Mouse (Mus musculus): Measurements from ENCODE around the gene Anp32a.

Anp32a gene

GRCm38 (mm10) chr9:62345633-62346387 lies 4.7 kb downstream of the Anp32a start:
- no peak for DNase-seq (ENCODE audit: low read depth, low spot score)

DNA sequence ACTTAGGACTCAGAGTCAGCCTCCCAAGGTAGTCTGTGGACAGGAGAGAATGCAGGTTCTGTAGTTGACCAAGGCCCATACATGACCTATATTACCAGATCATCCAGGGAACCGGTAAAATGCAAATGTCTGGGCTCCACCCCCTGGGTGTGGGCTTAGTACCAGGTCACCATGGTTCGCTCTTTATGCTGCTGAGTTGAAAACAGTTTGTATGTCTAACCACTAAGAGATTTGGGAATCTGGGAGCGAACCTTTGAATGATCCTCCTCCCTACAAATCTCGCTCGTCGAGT lies 5.2 kb downstream of the Anp32a start:
- DNase-seq (ENCODE audit: low read depth, low spot score), result no peak

- DNase-seq (ENCODE audit: low read depth, low spot score), result no peak
Measured at GRCm38 (mm10) chr9:62347201-62347600, 6.1 kb downstream of the Anp32a start.

GRCm38 (mm10) chr9:62348050-62348449 lies 7.0 kb downstream of the Anp32a start:
- no peak for DNase-seq (ENCODE audit: low read depth, low spot score)

- no peak for DNase-seq (ENCODE audit: low read depth, low spot score)
Measured at GRCm38 (mm10) chr9:62348467-62348985, 7.4 kb downstream of the Anp32a start.

GRCm38 (mm10) chr9:62349250-62349649 lies 8.2 kb downstream of the Anp32a start:
- DNase-seq (ENCODE audit: low read depth, low spot score), result no peak

DNA sequence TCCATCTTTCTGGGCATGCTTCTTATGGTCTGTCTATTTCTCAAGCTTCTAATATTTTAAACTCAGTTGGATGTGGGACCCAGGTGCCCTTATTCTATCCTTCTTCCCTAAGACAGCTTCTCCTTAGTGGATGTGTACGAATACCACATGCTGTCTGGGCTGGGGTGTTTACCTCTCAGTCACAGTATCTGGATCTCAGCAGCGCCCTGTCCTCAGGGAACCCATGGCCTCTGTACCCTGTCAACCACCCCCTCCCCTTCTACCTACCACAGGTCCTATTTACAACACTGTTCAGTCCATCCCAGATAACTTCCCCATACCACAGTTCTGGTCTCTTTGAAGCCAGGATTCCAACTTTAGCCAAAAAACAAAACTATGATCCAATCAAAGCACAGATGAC lies 9.6 kb downstream of the Anp32a start:
- DNase-seq (ENCODE audit: low read depth, low spot score), result no peak

DNA sequence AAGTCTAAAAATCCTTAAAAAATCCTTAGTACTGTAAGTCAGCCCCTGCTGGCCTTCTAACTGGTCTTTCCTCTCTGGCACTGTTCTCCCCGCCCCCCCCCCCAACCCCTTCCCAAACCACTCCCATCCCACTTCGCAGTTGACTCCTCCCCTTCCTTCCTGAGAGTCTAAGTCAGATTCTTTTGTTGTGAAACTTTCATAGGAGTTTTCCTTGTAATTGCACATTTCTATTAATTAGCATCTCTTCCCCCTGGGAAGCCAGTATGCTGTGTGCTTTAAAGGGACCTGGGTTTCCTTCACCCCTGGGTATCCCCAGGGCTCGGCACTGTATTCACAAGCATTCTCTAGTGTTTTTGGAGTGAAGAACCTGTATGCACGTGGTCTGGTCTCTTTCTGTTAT lies 10.1 kb downstream of the Anp32a start:
- DNase-seq (ENCODE audit: low read depth, low spot score), result no peak

DNA sequence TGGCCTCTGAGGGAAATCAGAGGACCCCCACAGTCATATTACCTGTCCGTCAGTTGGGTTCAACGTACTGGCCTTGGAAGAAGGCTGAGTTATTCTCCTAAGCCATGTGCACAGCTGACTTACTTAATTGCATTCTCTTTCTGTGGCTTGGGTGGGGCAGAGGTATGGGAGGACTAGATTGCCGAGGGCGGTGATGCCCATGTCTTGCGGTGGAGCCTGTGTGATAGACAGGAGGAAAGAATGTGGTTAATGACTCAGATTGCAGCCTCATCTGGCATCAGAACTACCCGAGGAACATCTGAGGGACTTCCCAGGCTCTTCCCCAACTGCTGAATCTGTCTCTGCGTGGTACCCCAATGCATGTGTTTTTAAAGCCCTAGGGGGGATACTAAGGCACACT lies 12.7 kb downstream of the Anp32a start:
- DNase-seq (ENCODE audit: low read depth, low spot score), result no peak

DNA sequence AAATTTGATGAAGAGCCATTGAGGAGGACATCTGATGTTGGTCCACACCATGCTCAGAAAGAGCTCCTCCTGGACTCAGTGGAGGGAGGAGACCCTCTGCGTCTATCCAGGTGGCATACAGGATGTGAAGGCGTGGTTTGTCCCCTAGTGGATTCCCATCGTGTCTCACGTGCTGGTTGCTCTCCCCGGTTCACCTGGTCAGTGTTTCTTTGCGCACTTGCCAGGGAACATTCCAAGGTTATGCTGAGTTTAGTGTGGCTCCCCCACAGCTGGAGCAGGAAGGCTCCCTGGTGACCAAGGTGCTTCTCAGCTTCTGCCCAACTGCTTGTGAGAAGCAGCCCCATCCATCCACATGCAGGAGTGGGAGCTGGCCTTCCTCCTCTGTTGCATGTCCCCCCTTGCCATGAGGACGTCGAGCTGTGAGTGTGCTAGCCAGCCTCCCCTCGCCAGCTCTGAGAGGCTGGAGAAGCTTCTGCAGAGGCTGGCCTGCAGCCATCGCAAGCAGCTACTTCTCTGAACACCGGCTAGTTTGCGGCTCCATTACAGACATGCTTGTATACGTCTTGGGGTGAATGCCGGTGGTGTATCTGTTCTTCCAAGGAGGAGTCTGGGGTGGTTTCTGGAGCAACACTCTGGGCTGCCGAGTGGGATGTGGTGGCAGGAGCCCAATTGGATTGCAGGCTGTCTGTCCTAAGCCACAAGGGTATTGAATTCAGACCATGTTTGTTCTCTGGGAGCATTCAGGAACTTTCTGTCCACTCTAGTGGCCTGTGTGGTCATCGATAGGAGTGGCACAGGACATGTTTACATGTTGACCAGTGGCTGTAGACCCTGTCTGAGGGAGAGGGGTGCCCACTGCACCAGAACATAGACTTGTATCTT lies 14.0 kb downstream of the Anp32a start:
- DNase-seq (ENCODE audit: low read depth, low spot score), result no peak

GRCm38 (mm10) chr9:62355763-62356162 lies 14.7 kb downstream of the Anp32a start:
- no peak for DNase-seq (ENCODE audit: low read depth, low spot score)

DNA sequence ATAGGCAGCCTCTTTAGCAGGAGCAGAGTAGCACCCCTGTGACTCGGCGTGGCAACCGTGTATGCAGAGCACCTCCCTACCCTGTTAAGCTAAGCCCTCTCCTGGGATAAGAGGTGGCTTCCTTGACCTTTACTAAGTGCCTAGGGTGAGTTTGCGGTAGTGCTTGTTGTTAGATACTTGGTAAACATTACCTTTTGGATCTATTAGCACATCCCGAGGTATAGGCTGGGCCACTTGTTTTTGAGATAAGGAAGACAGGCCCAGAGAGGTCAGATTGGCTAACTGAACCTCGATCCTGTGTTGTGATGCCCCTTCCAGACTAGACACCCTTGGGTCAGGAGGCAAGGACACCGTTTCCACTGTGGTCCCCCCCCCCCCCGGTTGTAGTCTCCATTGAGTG lies 16.5 kb downstream of the Anp32a start:
- no peak for DNase-seq (ENCODE audit: low read depth, low spot score)

DNA sequence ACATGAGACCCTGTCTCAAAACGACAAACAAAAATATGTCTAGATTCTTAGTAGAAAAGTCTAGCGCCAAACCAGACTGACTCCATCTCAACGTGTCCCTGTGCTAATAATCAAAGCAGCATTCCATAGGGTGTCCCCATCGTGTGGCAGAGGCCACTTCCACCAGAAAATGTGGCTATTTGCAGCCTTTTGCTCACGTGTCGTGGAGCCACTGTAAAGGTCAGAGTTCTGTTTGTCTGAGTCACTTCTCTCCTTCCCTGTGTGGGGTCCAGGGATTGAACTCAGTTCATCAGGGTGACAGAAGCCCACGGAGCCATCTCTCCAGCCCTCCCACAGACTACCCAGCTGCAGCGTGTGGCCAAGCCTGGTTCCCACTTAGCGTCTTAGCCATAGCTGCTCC lies 17.8 kb downstream of the Anp32a start:
- no peak for DNase-seq (ENCODE audit: low read depth, low spot score)

GRCm38 (mm10) chr9:62360889-62361288 lies 19.8 kb downstream of the Anp32a start:
- no peak for DNase-seq (ENCODE audit: low read depth, low spot score)

- no peak for DNase-seq (ENCODE audit: low read depth, low spot score)
Measured at GRCm38 (mm10) chr9:62362835-62363385, 21.8 kb downstream of the Anp32a start.

DNA sequence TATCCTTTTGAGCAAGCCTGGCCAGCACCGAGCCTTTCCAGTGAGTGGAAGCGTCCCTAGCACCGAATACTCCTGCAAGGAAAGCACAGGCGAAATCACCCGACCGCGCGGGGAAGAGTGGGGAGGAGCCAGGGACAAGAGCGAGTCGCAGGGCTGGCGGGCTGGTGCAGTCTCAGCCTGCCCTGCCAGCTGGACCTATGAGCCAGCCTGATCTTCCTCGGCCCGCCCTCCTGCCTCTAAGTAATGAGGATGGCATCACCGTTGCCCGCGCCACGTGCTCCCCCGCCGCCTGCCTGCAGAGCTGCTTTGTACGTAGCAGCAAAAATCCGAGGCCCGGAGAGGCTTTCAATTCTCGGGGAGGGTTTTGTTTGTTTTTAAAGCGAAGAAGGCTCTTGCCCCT lies 22.5 kb downstream of the Anp32a start:
- DNase-seq (ENCODE audit: low read depth, low spot score), result no peak

- no peak for DNase-seq (ENCODE audit: low read depth, low spot score)
Measured at GRCm38 (mm10) chr9:62364216-62364615, 23.1 kb downstream of the Anp32a start.

GRCm38 (mm10) chr9:62364831-62365230 lies 23.7 kb downstream of the Anp32a start:
- DNase-seq (ENCODE audit: low read depth, low spot score), result no peak

- no peak for DNase-seq (ENCODE audit: low read depth, low spot score)
Measured at GRCm38 (mm10) chr9:62365326-62366080, 24.4 kb downstream of the Anp32a start.

- DNase-seq (ENCODE audit: low read depth, low spot score), result no peak
Measured at GRCm38 (mm10) chr9:62366478-62367458, 25.7 kb downstream of the Anp32a start.
